Mouse (Mus musculus) lung, postnatal 14 days (tissue): Measurements from ENCODE around the gene Baiap2.

Experiments used
- DNase-seq: peaks from one replicate; pipeline ENCODE4 v3.0.0; 2021

Baiap2 gene

DNA sequence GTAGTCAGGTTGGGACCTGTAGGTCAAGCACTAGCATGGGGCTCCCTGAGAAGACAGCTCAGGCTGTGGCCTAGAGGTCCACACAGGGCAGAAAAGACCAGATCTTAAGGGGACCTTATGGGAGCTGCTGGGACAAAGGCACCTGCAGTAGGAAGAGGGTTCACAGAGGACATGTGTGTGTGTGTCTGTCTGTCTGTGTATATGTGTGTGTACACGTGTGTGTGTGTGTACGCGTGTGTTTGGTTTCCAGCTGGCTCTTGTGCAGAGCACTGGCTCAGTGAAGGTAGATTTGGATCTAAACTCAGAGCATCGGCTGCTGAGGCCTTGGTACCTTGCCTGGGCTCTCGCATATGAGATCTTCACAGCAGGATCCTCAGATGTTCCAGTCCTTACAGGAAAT lies 21.9 kb upstream of the Baiap2 start:
- DNase-seq = no peak

DNA sequence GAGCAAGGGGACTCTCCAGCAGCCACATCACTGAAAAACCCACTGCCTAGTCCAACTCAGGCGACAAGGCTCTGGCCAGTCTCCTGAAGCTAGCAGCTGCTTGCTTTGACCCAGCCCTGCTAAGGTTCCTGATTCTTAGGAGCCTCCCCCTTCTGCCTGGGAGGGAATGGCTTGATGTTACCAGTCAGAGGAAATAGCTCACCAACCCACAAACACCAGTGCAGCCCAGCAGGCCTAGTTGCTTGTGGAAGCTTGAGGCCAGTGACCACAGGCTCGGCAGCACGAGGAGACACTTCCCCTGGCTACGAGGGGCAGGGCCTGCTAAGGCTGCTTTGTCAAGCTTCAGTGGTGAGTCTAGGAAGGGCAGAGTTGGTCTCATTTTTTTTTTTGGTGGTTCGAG lies 17.4 kb upstream of the Baiap2 start:
- no peak for DNase-seq

DNA sequence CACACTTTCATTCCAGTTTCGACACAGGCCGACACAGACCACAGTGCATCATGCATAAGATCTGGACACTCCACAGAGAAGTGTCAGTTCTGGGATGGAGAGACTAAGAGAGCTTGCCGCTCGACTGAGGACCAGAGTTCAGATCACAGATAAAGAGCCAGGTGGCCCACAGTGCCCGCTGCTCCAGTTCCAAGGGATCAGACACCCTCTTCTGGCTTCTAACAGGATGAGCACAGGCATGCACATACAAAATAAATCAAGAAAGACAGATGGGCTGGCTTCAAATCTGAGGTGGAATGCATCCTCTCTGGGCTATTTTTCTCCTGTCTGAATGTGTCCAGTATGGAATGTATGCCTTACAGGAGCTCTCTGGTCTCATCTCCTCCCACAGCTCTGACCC lies 15.8 kb upstream of the Baiap2 start:
- DNase-seq = no peak

DNA sequence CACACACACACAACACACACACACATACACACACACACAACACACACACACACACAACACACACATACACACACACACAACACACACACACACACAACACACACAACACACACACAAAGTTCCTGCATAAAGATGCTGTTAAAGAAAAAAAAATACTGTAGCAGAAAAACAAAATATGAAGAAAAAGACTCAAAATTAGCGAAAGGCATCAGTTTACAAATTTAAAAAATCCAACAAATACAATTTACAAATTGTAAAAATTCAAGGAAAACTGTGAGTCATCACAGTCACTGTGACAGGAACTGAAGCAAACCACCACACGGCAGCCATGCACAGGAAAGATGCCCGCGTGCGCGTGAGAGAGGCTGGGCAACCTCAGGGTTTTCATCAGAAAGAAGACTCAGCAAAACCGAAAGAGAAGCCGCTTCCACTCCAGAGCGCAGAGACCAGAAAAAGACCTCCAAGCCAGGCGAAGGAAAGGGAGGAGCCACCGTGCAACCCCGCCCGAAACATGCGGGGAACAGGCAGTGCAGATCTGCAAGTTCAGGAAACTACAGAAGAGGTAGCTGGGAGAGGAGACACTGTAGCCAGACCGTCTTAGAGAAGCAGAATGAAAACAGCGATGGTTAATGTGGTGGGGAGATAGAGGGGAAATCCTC lies 14.4 kb upstream of the Baiap2 start:
- DNase-seq = peak; percentile 64

DNA sequence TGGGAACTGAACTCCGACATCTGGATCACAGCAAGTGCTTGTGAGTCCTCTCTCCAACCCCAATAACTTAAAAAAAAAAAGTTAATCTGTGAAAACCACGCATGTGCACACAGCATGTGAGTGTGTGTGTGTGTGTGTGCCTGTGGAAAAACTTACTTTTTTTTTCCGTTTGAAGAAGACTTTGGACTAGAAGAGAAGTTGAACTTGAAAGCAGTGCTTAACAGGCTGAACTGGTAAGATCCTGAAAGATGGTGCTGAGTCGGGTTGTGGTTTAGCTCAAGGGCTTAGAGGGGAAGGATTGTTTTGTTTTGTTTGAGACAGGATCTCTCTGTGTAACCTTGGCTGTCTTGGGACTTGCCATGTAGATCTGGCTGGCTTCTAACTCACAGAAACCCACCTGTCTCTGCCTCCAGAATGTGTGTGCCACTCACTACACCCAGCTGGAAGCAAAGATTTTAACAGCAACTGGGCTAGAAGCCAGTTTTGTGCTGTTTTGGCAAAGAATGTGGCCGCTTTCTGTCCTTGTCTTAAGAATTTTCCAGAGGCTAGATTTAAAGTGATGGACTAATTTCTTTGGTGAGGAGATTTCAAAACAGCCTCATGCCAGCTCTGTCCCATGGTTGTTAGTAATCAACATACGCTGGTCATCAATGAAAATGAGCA lies 12.8 kb upstream of the Baiap2 start:
- DNase-seq = no peak

DNA sequence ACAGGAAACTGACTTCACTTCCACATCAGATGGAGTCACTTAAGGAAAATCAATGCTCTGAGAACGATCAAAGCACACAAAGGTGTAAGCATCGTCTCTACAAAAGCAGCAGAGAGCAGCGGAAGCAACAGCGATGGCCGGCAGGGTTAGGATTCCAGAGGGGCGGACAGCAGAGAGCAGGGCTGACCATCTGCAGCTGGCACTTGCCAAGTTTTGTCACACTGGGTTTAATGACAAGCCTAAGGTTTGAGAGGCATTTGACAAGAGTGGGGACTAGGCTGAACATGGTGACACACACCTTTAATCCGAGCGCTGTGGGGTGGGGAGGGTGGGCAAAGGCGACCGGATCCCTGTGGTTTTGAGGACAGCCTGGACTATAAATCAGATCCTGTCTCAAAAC lies 10.8 kb upstream of the Baiap2 start:
- DNase-seq = no peak

DNA sequence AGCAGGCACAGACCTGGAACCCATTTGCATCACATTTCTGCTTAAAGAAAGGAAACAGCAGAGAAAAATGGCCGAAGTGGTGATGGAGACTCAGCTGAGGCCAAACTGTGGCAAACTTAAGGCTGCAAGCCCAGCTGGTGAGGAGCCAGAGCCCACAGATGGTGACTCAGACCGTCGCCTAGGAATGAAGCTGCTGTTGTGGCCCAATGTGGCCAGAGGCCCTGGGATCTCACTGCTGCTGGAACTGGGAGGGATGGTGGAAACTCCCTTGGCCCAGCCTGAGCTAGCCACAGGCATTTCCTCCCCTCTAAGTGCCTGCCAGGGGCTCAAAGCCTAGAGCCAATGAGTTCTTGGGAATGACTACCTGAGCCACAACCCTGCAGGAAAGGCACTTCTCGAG lies 9.4 kb upstream of the Baiap2 start:
- no peak for DNase-seq

DNA sequence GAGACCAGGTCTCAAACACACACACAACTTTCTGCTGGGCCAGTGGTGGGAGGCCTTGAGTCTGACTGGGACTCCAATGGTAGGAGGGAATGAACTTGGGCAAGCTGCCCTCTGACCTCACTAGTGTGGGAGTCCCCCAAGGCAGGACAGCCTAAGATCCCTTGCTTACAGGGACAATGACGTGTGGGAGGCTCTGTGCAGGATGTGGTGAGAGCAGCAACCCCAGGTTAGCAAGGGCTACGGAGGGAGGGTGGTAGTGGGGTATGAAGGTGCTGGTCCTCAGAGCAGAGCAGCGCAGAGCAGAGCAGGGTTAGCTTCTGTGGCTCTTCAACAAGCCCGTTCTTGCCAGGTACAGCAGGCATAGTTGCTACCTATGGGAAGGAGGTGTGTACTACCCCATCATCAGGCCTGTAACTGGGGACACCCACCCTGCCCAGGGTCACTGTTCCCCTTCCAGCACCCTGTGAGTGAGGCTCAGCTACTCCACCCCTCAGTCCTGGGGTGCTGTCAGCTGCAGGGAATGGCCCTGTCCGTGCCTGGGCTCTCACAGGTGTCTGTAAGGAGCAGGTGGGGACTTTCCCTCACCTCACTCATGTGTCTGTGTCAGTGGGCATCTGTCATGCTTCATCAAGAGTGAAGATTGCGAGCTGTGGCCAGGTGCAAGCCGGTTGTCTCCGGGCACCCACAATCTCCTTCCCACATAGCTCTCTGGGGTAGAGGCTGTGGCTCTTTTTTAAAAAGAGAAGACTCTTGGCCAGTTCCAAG lies 8.6 kb upstream of the Baiap2 start:
- DNase-seq = no peak

DNA sequence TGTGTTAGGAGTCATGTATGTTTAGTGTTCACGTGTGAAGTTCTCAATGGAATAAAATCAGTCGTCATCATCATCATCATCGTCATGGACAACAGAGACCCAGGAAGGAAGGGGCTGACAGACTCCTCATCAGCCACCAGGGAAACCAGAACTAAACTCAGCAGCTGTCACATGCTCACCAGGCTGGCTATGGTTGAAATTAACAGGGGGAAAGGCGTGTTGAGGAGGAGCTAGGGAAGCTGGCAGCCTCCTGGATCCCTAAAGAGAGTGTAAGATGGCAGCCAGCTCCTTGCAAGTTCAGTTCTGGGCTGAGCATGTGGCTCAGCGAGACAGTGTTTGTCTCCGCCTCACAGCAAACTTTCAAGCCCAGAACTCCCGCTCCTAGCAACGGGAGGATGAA lies 7.8 kb upstream of the Baiap2 start:
- DNase-seq = no peak

DNA sequence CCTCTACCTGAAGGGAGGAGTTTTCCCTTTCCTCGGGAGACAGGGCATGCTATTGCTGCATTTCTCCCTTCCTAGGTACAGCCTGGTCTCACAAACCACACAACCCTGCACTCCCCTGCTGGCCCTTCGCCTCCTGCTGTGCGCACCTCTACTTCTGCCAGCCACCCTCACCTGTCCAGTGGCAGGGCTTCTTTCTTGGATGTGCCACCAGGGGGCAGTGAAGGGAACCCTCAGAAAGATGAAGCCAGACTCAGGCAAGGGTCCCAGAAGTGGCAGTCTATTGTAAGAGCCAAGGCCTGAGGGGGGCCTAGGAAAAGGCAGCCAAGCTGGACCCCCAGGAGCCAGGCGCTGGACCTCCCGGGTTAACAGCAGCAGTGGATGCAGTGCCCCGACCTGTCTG lies 7.1 kb upstream of the Baiap2 start:
- peak; percentile 85 for DNase-seq

DNA sequence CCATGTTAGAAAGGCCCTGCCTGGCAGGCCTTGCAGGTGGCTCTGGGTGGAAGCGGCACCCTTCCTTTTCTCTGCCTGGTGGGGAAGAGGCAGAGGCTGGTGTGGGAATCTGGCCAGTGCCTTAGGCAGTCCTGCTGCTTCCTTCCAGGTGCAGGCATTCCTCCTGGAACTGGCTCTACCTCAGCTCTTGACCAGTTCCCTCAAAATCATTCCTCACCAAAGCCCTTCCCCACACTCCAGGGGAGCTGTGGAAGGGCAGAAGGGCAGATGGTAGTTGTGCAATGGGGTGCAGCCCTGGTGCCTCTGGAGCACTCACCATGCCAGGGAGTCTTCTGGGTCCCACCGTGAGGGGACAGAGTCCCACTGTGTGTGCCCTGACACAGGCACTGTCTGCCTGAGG lies 6.1 kb upstream of the Baiap2 start:
- DNase-seq = no peak

DNA sequence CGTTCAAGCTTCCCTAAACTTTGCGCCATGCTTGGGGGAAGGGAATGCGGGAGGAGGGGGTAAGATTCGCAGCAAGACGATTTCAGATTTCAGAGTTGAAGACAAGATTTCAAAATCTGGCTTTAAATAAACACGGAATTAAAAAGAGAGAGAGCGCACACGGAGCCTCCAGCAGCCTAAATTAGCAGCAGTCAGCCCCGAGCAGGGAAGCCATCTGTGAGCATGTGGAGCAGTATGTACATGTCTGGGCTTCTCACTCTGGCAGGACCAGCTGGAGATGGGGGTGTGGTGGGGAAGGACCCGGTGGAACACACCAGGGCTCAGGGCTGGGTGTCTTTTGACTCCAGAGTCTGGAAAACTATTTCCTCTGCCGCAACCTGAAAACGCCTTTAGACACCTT lies 5.3 kb upstream of the Baiap2 start:
- no peak for DNase-seq

DNA sequence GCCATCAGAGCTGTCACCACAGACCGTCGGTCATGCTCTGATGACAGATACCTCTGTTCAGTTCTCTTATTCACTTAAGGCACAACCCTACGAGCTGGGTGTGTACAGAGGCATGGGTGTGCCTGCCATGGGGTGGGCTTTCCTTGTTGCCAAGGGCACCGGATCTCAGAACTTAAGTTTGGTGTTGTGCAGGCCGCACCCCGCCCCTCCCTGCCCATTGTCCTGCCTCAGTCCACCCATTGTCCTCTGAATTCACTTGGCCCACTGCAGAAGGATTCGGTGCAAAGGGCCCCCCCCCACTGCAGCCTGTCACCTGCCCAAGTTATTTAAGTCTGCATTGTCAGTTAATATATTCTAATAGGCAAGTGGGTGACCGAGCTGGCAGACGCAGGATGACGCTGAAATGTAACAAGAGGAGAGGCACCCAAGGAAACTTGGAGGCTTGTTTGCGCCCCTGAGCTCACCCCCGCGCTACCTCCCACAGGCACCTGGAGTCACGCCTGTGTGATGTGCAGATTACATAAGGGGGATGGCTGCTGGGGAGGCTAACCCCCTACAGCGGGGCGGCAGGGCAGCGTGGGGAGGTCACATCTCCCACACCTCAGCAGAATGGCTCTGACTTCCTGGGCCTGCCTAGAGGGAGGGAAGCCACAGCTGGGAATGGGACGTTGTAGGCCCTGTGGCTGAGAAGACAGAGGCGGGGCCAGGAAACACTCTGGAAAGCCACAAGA lies 4.6 kb upstream of the Baiap2 start:
- DNase-seq = no peak

DNA sequence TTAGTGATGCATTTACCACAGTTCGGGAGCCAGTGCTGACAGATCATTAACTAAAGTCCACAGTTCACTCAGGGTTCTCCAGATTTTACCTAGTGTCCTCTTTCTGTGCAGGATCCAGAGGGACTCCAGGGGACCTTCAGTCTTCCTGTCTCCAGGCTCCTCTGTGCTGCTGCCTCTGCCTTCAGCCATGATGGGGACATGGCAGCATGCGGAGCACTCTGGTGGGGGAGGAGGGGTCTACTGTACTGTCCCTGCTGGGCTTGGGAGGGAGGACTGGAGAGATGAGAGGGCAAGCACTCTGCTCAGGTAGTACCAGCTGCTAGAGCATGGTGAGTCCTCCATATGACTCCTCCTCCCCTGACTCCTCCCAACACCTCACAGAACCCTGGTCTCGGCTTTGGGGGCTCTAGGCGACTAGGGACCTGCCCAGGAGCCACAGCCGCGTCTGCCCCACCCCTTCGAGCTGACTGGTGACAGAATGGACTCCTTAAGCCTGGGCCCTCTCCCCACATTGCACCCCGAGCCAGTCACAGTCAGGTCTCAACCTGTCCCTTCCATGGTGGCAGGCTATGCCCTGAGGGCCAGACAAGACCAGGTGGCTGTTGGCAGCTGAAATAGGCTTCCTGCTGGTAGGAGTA lies 3.4 kb upstream of the Baiap2 start:
- no peak for DNase-seq

DNA sequence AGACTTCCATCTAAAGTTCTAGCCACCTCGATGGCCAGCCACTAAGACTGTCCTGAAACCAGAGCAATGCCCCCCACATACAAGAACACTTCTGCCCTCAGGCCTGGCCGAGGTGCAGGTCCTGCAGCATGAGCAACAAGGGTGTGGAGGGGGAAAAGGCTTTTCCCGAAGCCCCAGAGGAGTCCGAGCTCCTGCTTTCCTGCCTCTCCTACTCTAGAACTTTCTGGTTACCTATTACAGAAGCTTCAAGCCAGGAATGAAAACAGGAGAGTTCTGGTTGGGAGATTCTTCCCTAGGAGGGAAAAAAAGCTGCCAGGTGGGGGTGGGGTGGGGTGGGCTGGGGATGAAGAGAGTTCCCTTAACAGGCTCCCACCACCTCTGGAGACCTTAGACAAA lies 2.9 kb upstream of the Baiap2 start:
- no peak for DNase-seq

DNA sequence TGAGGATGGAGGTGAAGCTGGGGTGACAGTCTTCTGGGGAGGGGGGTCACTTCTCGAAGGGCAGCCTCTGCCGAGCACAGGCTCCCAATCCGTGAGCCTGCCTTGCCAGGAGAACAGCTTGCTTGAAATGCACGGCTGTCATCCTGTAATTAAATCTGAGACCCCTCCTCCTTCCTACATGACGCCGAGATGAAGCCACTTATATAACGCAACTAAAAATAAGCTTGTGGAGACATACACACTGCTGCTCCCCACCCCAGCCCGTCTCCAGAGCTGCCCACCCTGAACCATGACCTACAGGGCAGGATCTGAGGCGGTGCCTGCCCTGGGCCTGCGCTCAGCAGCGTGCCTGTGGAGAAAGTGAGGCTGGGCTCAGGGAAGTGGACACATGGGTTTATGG lies 2.4 kb upstream of the Baiap2 start:
- DNase-seq = no peak

DNA sequence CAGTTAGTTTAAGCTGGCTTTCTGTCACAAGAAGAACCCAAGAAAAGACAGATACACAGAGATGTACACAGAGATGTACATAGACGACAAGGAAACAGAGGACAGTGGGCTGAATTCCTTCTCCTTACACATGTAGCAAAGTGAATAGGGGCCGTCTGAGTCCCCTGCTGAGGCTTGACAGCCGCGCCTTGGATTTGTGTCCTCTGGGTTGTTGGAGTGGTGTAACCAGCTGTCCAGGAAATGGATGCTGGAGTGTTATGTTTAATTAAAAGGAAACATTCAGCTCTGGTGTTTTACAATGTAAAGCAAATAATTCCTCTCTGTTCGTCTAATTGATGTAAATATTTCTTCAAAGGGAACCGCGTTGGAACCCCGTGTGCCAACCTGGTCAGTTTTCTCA lies 769 bp upstream of the Baiap2 start:
- DNase-seq = no peak

DNA sequence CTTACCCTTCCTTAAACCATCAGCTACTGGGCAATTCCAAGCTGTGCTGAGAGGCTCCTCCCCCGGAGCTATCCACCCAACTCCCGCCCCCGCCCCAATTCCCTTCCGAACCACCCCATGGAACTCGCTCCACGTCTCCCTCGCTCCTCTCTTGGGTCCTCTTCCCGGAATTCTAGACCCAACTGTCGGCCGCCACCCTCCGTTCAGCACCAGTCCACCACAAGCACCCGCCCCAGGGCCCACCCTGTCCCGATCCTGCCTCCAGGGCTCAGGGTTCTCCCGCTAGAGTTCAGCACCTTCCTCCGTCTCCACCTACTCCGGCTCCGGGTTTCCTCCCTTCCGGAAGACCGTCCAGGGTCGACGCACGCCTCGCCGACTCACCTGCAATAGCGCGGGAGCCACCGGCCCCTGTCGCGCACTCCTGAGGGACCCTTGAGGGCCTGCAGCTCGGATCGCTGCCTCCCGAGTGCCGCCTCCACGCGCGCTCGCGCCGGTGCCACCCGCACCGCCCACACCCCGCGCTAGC lies 299 bp upstream of the Baiap2 start:
- DNase-seq = no peak

DNA sequence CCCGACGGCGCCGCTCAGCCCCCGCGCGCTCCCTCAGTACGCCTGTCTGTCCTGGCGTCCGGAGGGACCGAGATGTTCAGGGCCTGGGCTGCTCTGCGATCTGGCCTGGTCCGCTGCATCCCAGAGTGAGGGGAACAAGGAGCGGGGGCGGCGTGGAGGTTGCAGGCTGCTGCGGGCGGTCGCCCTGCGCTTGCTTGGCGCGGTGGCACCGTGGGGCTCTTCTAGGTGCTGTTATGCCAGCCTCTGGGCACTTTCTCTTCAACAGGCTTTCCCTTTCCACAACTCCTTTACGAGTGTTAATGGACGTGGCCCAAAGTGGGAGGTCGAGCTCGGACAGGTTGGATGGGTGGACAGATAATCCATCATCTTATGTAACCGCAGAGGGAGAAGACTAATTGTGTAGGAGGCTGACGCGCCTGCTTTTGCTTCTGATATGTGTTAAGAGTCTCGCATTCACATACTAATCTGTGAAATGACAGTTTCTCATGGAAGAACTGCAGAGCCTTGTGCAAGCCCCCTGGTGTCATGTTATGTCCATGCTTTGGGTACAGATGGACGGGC lies 945 bp downstream of the Baiap2 start:
- peak; percentile 39 for DNase-seq

DNA sequence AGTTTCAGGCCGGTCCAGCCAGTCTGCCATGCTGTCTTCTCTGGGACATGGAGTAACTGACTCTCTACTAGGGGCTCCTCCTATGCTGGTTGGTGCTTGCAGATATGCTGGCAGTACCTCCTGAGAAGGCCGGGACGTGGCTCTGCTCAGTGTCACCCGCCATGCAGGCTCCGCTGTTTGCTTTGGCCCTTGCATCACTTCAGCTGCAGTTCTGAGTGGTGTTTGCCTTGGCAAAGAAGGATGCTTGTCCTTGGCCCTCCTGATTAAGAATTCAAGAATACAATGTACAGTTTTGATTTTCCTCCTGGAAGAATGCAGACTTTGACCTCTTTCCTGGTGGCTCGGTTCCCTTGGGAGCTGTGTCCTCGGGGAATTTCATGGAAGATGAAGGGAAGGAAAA lies 2.8 kb downstream of the Baiap2 start:
- DNase-seq = peak; percentile 71

DNA sequence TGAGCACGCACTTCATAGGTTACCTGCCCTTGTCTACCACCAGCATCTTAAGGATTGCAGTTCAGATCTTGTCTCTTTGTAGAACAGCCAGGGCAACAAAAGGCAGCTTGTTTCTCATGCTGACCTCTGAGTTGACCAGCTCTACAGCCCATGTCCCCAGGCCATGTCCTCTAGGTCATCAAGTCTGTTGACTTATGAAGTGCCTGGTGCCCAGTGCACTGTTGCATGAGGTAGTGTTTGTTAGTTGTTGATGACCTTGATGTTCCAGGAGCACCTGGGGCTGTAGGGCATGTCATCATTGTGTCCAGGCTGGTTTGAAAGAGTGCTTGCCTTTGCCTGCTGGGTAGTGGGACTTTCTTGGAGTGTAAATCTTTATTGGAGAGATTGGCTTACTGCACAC lies 4.9 kb downstream of the Baiap2 start:
- no peak for DNase-seq

DNA sequence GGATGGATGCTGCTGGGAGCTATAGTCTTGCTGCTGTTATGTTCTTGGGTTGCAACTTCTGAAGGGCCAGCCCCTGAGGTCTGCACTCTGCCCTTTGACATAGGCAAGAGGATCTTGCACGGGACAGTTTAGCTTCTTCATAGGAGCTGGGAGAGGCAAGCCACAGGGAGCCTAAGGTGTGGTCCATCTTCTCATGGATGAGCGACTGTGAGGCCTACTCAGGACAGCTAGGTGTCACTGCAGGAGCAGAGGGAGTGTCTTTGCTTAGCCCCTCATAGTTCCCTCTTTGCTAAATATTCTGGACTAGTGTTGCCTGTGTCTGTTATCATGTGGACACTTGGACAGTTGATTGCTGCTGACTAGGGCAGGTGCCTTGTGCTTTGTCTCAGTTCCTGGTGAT lies 5.3 kb downstream of the Baiap2 start:
- no peak for DNase-seq

DNA sequence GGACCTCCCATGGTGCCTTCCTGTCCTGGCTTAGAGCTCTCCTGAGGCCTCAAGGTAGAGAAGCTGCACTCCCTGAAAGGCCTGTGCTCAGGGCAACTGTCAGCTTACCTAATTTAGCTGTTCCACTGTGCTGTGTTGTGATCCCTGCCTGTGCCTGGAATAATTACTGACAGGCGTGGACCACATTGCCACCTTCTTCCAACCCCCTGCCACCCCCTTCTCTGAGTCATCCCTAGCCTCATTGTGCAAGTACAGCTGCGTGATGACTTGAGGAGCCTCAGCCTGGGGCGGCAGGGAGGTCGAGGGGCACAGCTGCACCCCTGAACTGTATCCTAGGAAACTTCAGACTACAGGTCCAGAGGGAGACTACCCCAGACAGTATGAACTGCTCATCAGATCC lies 5.7 kb downstream of the Baiap2 start:
- no peak for DNase-seq
